Mouse (Mus musculus): ENCODE measurements around the gene Olfr1053.
"Not testable (repeated sequence)": the region's sequence is repeated elsewhere in the genome, so short reads cannot be mapped to it uniquely, and the experiment has no call there.

Olfr1053 gene

DNA sequence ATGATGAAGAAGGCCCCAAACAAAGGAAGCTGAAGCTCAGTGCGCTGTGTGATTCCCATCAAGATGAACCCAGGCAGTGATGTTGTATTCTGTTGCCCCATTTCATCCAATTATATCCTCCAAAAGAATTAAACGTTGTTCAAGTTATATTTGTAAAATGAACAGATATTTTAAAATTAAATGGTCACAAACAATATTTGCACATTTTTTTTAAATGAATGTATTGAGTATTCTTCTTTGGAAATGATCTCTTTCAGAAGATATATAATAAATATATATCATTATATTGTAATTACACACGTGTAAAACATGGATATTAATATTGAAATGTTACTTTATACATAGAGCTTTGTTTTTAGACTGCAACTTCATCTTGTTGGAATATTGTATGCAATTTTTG lies at the start of gene Olfr1053:
Gene Olfr1053 (minus strand): TSS at position 101 of the 400 bp plus-strand sequence.
- DNase-seq (ENCODE audit: low spot score), result no peak

DNA sequence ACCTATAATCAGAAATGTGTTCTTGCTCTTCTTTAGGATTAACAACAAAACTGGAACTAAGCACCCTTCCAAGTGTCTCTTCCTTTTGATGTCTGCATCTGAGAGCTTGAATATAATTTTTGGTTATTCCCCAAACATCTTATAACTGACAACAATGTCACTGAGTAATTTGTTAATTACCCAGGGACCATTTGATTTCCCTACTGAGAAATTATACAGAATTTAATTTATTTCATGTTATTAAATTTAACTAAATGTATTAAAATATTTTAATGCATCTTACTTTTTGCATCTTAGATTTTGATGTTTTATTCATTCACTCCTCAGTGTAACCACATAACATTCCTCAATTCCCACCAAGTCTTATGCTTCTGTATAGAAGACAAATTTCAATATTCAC lies 47.3 kb upstream of the Olfr1053 start, which contains the start of gene Olfr1056:
Gene Olfr1056 (minus strand): TSS at position 101 of the 400 bp plus-strand sequence.
- no peak for DNase-seq (ENCODE audit: low spot score)

GRCm38 (mm10) chr2:86351751-86352150 lies 36.7 kb upstream of the Olfr1053 start:
- not testable (repeated sequence) for DNase-seq (ENCODE audit: low spot score)

- no peak for DNase-seq (ENCODE audit: low spot score)
Measured at GRCm38 (mm10) chr2:86350184-86350583, 35.1 kb upstream of the Olfr1053 start, which contains the start of gene Olfr1055. TSS of gene Olfr1055 (minus strand) at chr2:86350284.

GRCm38 (mm10) chr2:86335333-86335732 lies 20.2 kb upstream of the Olfr1053 start, which contains the start of gene Olfr1054:
TSS of gene Olfr1054 (minus strand) at chr2:86335433.
- DNase-seq (ENCODE audit: low spot score), result no peak

DNA sequence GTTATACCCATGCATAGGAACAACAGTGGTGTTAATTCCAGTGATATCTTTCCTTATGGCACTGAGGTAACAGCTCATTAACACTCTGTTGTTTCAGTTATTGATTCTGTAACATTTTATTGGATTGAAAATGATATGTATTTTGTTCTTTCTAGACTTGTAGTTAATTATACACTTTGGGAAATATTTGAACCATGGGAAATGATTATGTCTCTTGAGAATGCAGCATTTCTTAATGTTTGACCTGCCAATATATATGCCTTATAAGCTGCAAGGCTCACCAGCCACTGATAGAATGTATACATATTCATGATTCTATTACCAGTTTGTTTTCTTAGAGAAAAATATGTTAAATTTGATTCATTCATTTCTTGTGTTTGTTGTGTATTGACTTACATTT lies 22.9 kb downstream of the Olfr1053 start, which contains the start of gene Olfr1052:
Gene Olfr1052 (plus strand): TSS at position 301 of the 400 bp plus-strand sequence.
- no peak for DNase-seq (ENCODE audit: low spot score)

GRCm38 (mm10) chr2:86278988-86279387 lies 36.1 kb downstream of the Olfr1053 start, which contains the start of gene Olfr1051:
TSS of gene Olfr1051 (minus strand) at chr2:86279088.
- DNase-seq (ENCODE audit: low spot score), result not testable (repeated sequence)
